Mouse (Mus musculus) forebrain, embryonic 16.5 days (tissue): ENCODE results near the gene Clk2. TPM values are rescaled to one million over a fixed set of nuclear protein-coding genes. Genes with fewer than 3 reads are reported as not detected.

Source experiments
- ATAC-seq: fragments of 200-750 bp; cut with Nextera tagmentation; 2 replicates; pipeline ENCODE4 v1.8.0; 2017; ENCODE audit warnings: mild to moderate bottlenecking, moderate library complexity
- H3K27ac ChIP-seq: fragments of 300-500 bp; sonication (generic); 2 replicates; pipeline ENCODE4 v1.5.1; 2014; ENCODE audit warnings: low read length, control low read depth
- H3K27me3 ChIP-seq: fragments of 300-500 bp; sonication (generic); replicated peaks from 2 replicates; pipeline ENCODE4 v1.6.1; 2014; ENCODE audit warnings: low read length; ENCODE audit not compliant: control insufficient read depth, insufficient read depth
- H3K36me3 ChIP-seq: fragments of 300-500 bp; sonication (generic); 2 replicates; pipeline ENCODE4 v1.6.1; 2014; ENCODE audit not compliant: control insufficient read depth, insufficient read depth
- H3K4me1 ChIP-seq: fragments of 300-500 bp; sonication (generic); replicated peaks from 2 replicates; pipeline ENCODE4 v1.6.1; 2014; ENCODE audit warnings: low read length; ENCODE audit not compliant: control insufficient read depth, insufficient read depth
- H3K4me2 ChIP-seq: fragments of 300-500 bp; sonication (generic); 2 replicates; pipeline ENCODE4 v1.6.1; 2014; ENCODE audit warnings: mild to moderate bottlenecking, low read length, control low read depth
- H3K4me3 ChIP-seq: fragments of 300-500 bp; sonication (generic); replicated peaks from 2 replicates; pipeline ENCODE4 v1.5.1; 2014; ENCODE audit warnings: mild to moderate bottlenecking, low read length, control low read depth
- H3K9ac ChIP-seq: fragments of 300-500 bp; sonication (generic); replicated peaks from 2 replicates; pipeline ENCODE4 v1.6.1; 2014; ENCODE audit warnings: low read depth, low read length, control low read depth
- H3K9me3 ChIP-seq: fragments of 300-500 bp; sonication (generic); 2 replicates; pipeline ENCODE4 v1.6.1; 2016; ENCODE audit warnings: low read length; ENCODE audit not compliant: control insufficient read depth
- WGBS: fragments of 180-500 bp; shearing (Covaris S2); extraction: QIAGEN DNeasy Blood & Tissue Kit; methylation state at CpG from one replicate; pipeline ENCODE4 v1.1.7; 2014; 5-methylcytosine and 5-hydroxymethylcytosine counted together
- polyA plus RNA-seq: library from polyadenylated mRNA; unstranded; fragments of >200 nt; fragmentation: Nextera tagmentation; extraction: Ambion mirVana; gene quantifications from 2 replicates; pipeline ENCODE4 v1.2.1, GENCODE M21; 2015

The Clk2 gene
- polyA plus RNA-seq, 1 experiment from 2014 or later: 23.9 TPM

DNA sequence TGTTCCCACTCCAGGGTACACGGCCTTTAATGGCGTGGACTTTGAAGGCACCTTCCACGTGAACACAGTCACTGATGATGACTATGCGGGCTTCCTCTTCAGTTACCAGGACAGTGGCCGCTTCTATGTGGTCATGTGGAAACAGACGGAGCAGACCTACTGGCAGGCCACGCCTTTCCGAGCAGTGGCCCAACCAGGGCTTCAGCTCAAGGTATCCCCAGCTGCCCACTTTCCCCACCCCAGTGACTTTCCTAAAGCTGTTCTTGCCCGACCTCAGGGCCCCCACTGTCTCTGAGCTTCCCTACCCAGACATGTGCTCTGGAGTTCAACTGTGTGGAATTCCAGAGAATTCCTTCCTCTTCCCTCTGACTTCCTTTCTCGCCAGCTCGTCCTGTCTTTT lies 60.2 kb downstream of the Clk2 start:
- Histone ChIP-seq H3K4me2 (peak overlapping the region; percentile 71), H3K27me3 (no peaks in the 10 kb centered on the region), H3K9ac (peak overlapping the region; percentile 58), H3K4me1 (peaks cover 55% of the 10 kb centered on the region), H3K4me3 (peak overlapping the region; percentile 48), H3K36me3 (no peaks in the 10 kb centered on the region), H3K27ac (peak overlapping the region; percentile 89), H3K9me3 (no peaks in the 10 kb centered on the region)
- ATAC-seq: no peak
- 16% methylated on average over 11 of the region's 11 CpGs for WGBS

DNA sequence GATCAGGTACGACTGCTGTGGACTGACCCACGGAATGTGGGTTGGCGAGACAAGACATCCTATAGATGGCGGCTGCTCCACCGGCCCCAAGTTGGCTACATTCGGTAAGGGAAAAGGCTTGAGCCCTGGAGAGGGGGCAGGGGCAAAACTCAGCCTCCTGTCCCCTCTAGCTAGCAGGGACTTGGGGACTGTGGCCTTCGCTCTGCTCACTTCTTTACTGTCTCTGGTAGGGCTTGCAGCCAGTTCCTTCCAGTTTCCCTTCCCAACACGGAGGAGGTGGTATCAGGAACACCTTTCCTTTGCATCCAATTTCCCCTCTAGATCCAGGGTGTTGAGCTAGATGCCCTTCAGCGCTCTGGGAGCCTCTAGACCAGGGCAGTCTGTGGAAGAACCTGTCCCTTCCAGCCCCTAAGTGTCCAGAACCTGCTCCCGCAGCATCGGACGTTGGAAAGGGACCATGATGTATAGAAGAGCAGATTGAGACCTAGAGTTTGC lies 60.8 kb downstream of the Clk2 start:
- WGBS: 6% methylated on average over 12 of the region's 12 CpGs
- Histone ChIP-seq H3K4me2 (peak overlapping the region; percentile 71), H3K4me3 (peak overlapping the region; percentile 48), H3K4me1 (peaks cover 55% of the 10 kb centered on the region), H3K36me3 (no peaks in the 10 kb centered on the region), H3K27me3 (no peaks in the 10 kb centered on the region), H3K9ac (peak overlapping the region; percentile 58), H3K9me3 (no peaks in the 10 kb centered on the region), H3K27ac (peak overlapping the region; percentile 89)
- no peak for ATAC-seq

DNA sequence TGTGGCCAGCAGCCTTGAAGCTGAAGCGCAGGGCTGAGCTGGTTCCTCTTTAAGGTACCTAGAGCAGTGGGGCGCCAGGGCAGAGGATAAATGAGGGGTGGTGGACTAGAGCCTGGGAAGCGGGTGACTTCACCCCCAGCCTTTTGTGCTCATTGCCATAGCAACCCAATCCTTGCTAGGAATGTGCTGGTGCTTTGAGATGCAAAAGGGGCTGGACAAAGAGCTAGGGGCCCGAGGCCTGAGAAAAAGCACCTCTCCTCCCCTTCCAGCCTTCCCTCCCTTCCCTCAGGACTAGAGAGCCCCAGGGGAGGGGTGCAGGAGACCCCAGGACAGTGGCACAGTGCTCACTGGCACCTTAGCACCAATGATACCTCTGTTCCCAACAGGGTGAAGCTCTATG lies 61.3 kb downstream of the Clk2 start:
- Histone ChIP-seq H3K36me3 (no peaks in the 10 kb centered on the region), H3K27me3 (no peaks in the 10 kb centered on the region), H3K27ac (peak overlapping the region; percentile 89), H3K4me2 (peak overlapping the region; percentile 71), H3K4me1 (peaks cover 55% of the 10 kb centered on the region), H3K4me3 (peak overlapping the region; percentile 48), H3K9ac (peak overlapping the region; percentile 58), H3K9me3 (no peaks in the 10 kb centered on the region)
- WGBS: 2% methylated on average over 4 of the region's 4 CpGs
- ATAC-seq: peak; percentile 61

DNA sequence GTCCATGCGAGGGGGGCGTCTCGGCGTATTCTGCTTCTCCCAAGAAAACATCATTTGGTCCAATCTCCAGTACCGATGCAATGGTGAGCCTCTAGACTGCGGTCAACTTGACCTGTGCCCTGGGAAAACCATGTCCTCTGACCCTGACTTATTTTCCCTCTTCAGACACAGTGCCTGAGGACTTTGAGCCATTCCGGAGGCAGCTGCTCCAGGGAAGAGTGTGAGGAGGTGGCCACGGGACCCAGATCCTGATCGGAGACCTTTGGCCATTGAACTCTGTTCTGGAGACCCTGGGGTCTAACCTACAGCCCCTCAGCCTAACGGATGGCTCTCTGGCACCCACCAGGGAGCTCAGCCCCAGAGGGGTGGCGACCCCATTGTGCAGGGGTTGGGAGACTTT lies 61.8 kb downstream of the Clk2 start:
- H3K36me3 ChIP-seq: no peaks in the 10 kb centered on the region
- 4% methylated on average over 11 of the region's 11 CpGs for WGBS
- no peaks in the 10 kb centered on the region for H3K9me3 ChIP-seq
- H3K9ac ChIP-seq: peak overlapping the region; percentile 58
- no peaks in the 10 kb centered on the region for H3K27me3 ChIP-seq
- H3K4me1 ChIP-seq: peaks cover 55% of the 10 kb centered on the region
- no peak for ATAC-seq
- H3K27ac ChIP-seq: peak overlapping the region; percentile 89
- peak overlapping the region; percentile 71 for H3K4me2 ChIP-seq
- peak overlapping the region; percentile 48 for H3K4me3 ChIP-seq

Other genes starting within 250 kb of the Clk2 start
- 22.6 and 24.6 TPM in 2 replicates for gene Ash1l, start 214.2 kb upstream of the Clk2 start, polyA plus RNA-seq
- 161 and 168 TPM in 2 replicates for gene Dap3, start 213.6 kb upstream of the Clk2 start, polyA plus RNA-seq
- gene Rusc1, start 71.5 kb upstream of the Clk2 start, polyA plus RNA-seq: 74.4 and 76.8 TPM in 2 replicates
- not detected in 2 replicates for gene Gm43738, start 63.7 kb upstream of the Clk2 start, polyA plus RNA-seq
- 380 and 438 TPM in 2 replicates for gene Fdps, start 62.8 kb upstream of the Clk2 start, polyA plus RNA-seq
- gene Pklr, start 28.7 kb upstream of the Clk2 start, polyA plus RNA-seq: 0.13 TPM in 1 of 2 replicates, not detected in the other
- 34.0 and 39.6 TPM in 2 replicates for gene Hcn3, start 4.6 kb upstream of the Clk2 start, polyA plus RNA-seq
- gene Scamp3, start 12.7 kb downstream of the Clk2 start, polyA plus RNA-seq: 125 and 128 TPM in 2 replicates
- 26.5 and 30.7 TPM in 2 replicates for gene Fam189b, start 18.3 kb downstream of the Clk2 start, polyA plus RNA-seq
- 44.8 and 46.7 TPM in 2 replicates for gene Gba, start 38.1 kb downstream of the Clk2 start, polyA plus RNA-seq
- gene Thbs3, start 50.4 kb downstream of the Clk2 start, polyA plus RNA-seq: 61.5 and 84.2 TPM in 2 replicates
- gene Mtx1, start 62.3 kb downstream of the Clk2 start, polyA plus RNA-seq: 180 and 183 TPM in 2 replicates
- 1.6 and 1.7 TPM in 2 replicates for gene Muc1, start 64.3 kb downstream of the Clk2 start, polyA plus RNA-seq
- 187 and 195 TPM in 2 replicates for gene Krtcap2, start 81.2 kb downstream of the Clk2 start, polyA plus RNA-seq
- gene Trim46, start 81.5 kb downstream of the Clk2 start, polyA plus RNA-seq: 62.5 and 76.1 TPM in 2 replicates
- 67.0 and 73.5 TPM in 2 replicates for gene Dpm3, start 94.6 kb downstream of the Clk2 start, polyA plus RNA-seq
- 38.6 and 41.2 TPM in 2 replicates for gene Slc50a1, start 105.8 kb downstream of the Clk2 start, polyA plus RNA-seq
- 8.3 and 9.5 TPM in 2 replicates for gene Efna1, start 116.3 kb downstream of the Clk2 start, polyA plus RNA-seq
- gene Efna3, start 158.2 kb downstream of the Clk2 start, polyA plus RNA-seq: 55.3 and 55.8 TPM in 2 replicates
- 14.1 and 16.7 TPM in 2 replicates for gene Efna4, start 173.2 kb downstream of the Clk2 start, polyA plus RNA-seq
- 40.4 and 55.2 TPM in 2 replicates for gene Adam15, start 185.2 kb downstream of the Clk2 start, polyA plus RNA-seq
- 0.27 TPM in 1 of 2 replicates, not detected in the other for gene Dcst2, start 197.2 kb downstream of the Clk2 start, polyA plus RNA-seq
- gene Dcst1, start 200.5 kb downstream of the Clk2 start, polyA plus RNA-seq: 1.2 and 1.3 TPM in 2 replicates
- gene Zbtb7b, start 230.0 kb downstream of the Clk2 start, polyA plus RNA-seq: 0.51 and 0.77 TPM in 2 replicates
- 0.77 TPM in 1 of 2 replicates, not detected in the other for gene Lenep, start 238.0 kb downstream of the Clk2 start, polyA plus RNA-seq
- 43.6 and 46.7 TPM in 2 replicates for gene Flad1, start 247.1 kb downstream of the Clk2 start, polyA plus RNA-seq